8 mouse cellular contexts compared by ENCODE assay signal in the genomic region with DNA sequence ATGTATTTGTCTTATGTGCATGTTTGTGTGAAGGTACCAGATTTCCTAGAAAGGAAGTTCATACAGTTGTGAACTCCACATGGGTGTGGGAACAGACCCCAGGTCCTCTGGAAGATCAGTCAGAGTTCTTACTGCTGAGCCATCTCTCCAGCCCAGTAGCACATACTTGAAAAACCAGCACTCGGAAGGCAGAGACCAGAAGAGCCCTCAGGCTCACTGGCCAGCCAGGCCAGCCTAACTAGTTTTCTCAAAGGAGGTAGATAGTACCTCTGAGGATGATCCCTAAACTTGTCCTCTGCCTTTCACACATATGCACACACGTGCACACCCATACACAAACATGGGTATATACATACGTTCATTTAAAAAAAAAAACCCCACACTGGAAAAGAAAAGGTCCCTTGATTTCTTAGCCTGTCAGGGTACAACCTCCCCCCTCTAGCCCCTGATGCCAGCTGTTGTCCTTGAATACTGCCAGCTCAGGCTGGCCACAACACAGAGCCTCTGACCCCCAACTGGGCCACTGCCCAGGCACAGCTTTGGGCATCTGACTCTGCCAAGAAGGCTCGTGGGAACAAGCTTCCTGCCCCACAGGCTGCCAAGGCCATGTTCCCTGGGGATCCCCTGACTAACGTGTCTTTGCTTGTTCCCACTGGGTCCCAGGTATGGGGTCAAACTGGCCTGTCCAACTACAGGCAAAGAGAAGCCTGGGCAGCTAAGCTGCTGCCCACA. TPM values are rescaled to one million over a fixed set of nuclear protein-coding genes. Genes with fewer than 3 reads are reported as not detected.
DNase-seq lines count a peak whose midpoint lies in the region; ATAC-seq lines count a peak whose summit lies in the region.

No protein-coding gene starts in this region.

- DNase-seq in kidney, adult 9 months, result peak; percentile 26
- DNase-seq in kidney, postnatal 4 days, result no peak
- DNase-seq in adrenal gland, postnatal 25 days, result peak; percentile 83
- DNase-seq in gonadal fat pad, adult 2 months (ENCODE audit: low read depth), result peak; percentile 79
- DNase-seq in left cerebral cortex, adult 8-10 months (ENCODE audit: low spot score in 2 of 2), result peak; percentile 21 to 64
- no peak for DNase-seq in retina, postnatal 1 day

- ATAC-seq in activated CD4-positive, CD25-positive, alpha-beta regulatory T cell, adult 4 months, result no peak
- ATAC-seq in megakaryocyte, adult 5-6 weeks (ENCODE audit: poor library complexity, severe bottlenecking), result no peak

RNA-seq across cellular contexts. Expression of a gene that starts 21.5 kb away (rescaled TPM):
- total RNA-seq in adrenal gland, postnatal 25 days (2021), result 9.3 and 10.6 TPM in 2 replicates
- polyA plus RNA-seq in gonadal fat pad, adult 2 months (2012; rRNA removed), result 3.3 and 3.8 TPM in 2 replicates
- 1 to 10 TPM; 2.2 to 3.1 (median 2.5) TPM for total RNA-seq in left cerebral cortex, adult 8-10 months (2022)
- polyA plus RNA-seq in activated CD4-positive, CD25-positive, alpha-beta regulatory T cell, adult 4 months (2017; shearing (Covaris generic)), result under 1 TPM in 1 of 2 experiments, not detected in 1; 0.16 TPM
- 0.02 and 0.11 TPM in 2 replicates for total RNA-seq in megakaryocyte, adult 5-6 weeks (2015)
- not detected in 2 replicates for total RNA-seq in megakaryocyte, adult 5-6 weeks (2017)

RNA-seq across cellular contexts. Expression of a gene that starts 25.8 kb away (rescaled TPM):
- total RNA-seq in adrenal gland, postnatal 25 days (2021), result 9.5 and 10.2 TPM in 2 replicates
- polyA plus RNA-seq in gonadal fat pad, adult 2 months (2012; rRNA removed), result 6.3 and 6.8 TPM in 2 replicates
- total RNA-seq in left cerebral cortex, adult 8-10 months (2022), result 10 to 100 TPM in 2 of 4 experiments, 1 to 10 TPM in 2; 5.9 to 12.7 (median 9.8) TPM
- polyA plus RNA-seq in activated CD4-positive, CD25-positive, alpha-beta regulatory T cell, adult 4 months (2017; shearing (Covaris generic)), result under 1 TPM; 0.37 to 0.40 TPM
- total RNA-seq in megakaryocyte, adult 5-6 weeks (2015), result 0.34 and 0.51 TPM in 2 replicates
- total RNA-seq in megakaryocyte, adult 5-6 weeks (2017), result 0.92 and 3.7 TPM in 2 replicates

RNA-seq across cellular contexts. Expression of a gene that starts 44.0 kb away (rescaled TPM):
- 0.43 and 0.85 TPM in 2 replicates for total RNA-seq in adrenal gland, postnatal 25 days (2021)
- 1.6 and 1.7 TPM in 2 replicates for polyA plus RNA-seq in gonadal fat pad, adult 2 months (2012; rRNA removed)
- under 1 TPM; 0.30 to 0.72 (median 0.65) TPM for total RNA-seq in left cerebral cortex, adult 8-10 months (2022)
- 1 to 10 TPM; 1.1 TPM for polyA plus RNA-seq in activated CD4-positive, CD25-positive, alpha-beta regulatory T cell, adult 4 months (2017; shearing (Covaris generic))
- 0.29 and 0.34 TPM in 2 replicates for total RNA-seq in megakaryocyte, adult 5-6 weeks (2015)
- 0.16 and 0.84 TPM in 2 replicates for total RNA-seq in megakaryocyte, adult 5-6 weeks (2017)

RNA-seq across cellular contexts. Expression of a gene that starts 51.8 kb away (rescaled TPM):
- 71.2 and 78.8 TPM in 2 replicates for total RNA-seq in adrenal gland, postnatal 25 days (2021)
- 45.4 and 61.0 TPM in 2 replicates for polyA plus RNA-seq in gonadal fat pad, adult 2 months (2012; rRNA removed)
- 10 to 100 TPM; 89.2 to 98.8 (median 93.9) TPM for total RNA-seq in left cerebral cortex, adult 8-10 months (2022)
- polyA plus RNA-seq in activated CD4-positive, CD25-positive, alpha-beta regulatory T cell, adult 4 months (2017; shearing (Covaris generic)), result 100 to 1,000 TPM; 120 to 136 TPM
- 65.4 and 69.5 TPM in 2 replicates for total RNA-seq in megakaryocyte, adult 5-6 weeks (2015)
- total RNA-seq in megakaryocyte, adult 5-6 weeks (2017), result 38.7 and 49.5 TPM in 2 replicates

RNA-seq across cellular contexts. Expression of a gene that starts 52.1 kb away (rescaled TPM):
- total RNA-seq in adrenal gland, postnatal 25 days (2021), result 390 and 397 TPM in 2 replicates
- polyA plus RNA-seq in gonadal fat pad, adult 2 months (2012; rRNA removed), result 134 and 206 TPM in 2 replicates
- total RNA-seq in left cerebral cortex, adult 8-10 months (2022), result 100 to 1,000 TPM; 259 to 303 (median 283) TPM
- 1,000 to 10,000 TPM; 1,939 to 1,985 TPM for polyA plus RNA-seq in activated CD4-positive, CD25-positive, alpha-beta regulatory T cell, adult 4 months (2017; shearing (Covaris generic))
- total RNA-seq in megakaryocyte, adult 5-6 weeks (2015), result 377 and 387 TPM in 2 replicates
- total RNA-seq in megakaryocyte, adult 5-6 weeks (2017), result 757 and 843 TPM in 2 replicates

Comparison
In these comparisons a context has a peak if more than half of its experiments do, and no peak if none do; other contexts are left out.
1. DNase-seq: peak in kidney, adult 9 months (single experiment), adrenal gland, postnatal 25 days (single experiment), gonadal fat pad, adult 2 months (single experiment) and left cerebral cortex, adult 8-10 months (2 of 2); none in kidney, postnatal 4 days (0 of 2) and retina, postnatal 1 day (single experiment).